Mouse (Mus musculus): ENCODE measurements around the gene Ccdc141. TPM values are rescaled to one million over a fixed set of nuclear protein-coding genes. Genes with fewer than 3 reads are reported as not detected.

Ccdc141 gene
- polyA plus RNA-seq, 1 experiment from 2014 or later: 15.9 TPM

DNA sequence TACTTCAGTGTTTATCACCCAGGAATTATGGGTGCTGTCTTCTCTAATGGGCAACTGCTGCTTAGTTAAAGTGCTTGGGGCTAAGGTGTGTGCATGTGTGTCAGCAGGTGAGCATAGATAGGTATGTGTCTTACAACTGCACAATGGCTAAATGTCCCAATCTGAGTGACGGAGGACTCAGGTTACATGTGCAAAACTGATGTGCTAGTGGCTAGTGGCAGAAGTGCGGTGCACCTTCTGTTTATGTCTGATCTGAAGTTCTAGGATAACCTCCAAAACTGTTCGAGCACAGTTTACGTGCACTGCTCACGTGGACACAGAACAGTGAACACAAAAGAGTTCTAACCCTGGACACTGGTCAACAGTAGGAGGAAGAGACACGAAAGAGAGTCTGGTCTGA, 203.9 kb downstream of the Ccdc141 start:
- H3K9ac ChIP-seq: no peak overlapping the region
- WGBS: 86% methylated on average over 6 of the region's 6 CpGs

DNA sequence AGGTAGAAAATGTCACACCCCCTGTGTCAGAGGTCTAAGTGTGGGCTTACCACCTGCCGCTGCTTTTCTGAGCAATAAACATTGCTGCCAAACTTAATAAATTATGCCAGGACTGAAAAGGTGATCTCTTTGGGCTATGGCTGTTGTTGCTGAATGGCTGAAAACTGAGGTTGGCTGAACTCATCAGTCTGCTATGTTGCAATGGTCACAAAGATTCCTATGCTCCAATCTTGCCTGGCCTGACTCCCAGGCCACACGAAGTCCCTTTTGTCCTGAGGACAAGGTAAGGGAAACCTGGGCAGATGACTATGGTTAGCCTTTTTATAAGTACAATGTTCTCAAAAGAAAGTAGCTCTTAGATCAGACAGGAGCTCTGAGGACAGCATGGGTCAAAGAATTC, 204.4 kb downstream of the Ccdc141 start:
- H3K4me3 ChIP-seq: no peak overlapping the region
- H3K4me1 ChIP-seq: no peaks in the 10 kb centered on the region
- H3K4me2 ChIP-seq: no peak overlapping the region
- H3K27me3 ChIP-seq: no peaks in the 10 kb centered on the region
- H3K36me3 ChIP-seq: no peaks in the 10 kb centered on the region
- ATAC-seq (ENCODE audit: insufficient number of reproducible peaks, low FRiP score, low TSS enrichment, low read depth): no peak
- H3K9me3 ChIP-seq: no peaks in the 10 kb centered on the region
- 67% methylated on average over 2 of the region's 2 CpGs for whole genome bisulfite sequencing
- no peak overlapping the region for H3K9ac ChIP-seq
- no peak overlapping the region for H3K27ac ChIP-seq

More for the DNA sequence above, 203.9 kb downstream of the Ccdc141 start:
- no peak overlapping the region for H3K4me2 ChIP-seq
- H3K9me3 ChIP-seq: no peaks in the 10 kb centered on the region
- no peaks in the 10 kb centered on the region for H3K27me3 ChIP-seq
- H3K4me3 ChIP-seq: no peak overlapping the region
- ATAC-seq (ENCODE audit: insufficient number of reproducible peaks, low FRiP score, low TSS enrichment, low read depth): no peak
- no peaks in the 10 kb centered on the region for H3K36me3 ChIP-seq
- no peak overlapping the region for H3K27ac ChIP-seq
- H3K4me1 ChIP-seq: no peaks in the 10 kb centered on the region

DNA sequence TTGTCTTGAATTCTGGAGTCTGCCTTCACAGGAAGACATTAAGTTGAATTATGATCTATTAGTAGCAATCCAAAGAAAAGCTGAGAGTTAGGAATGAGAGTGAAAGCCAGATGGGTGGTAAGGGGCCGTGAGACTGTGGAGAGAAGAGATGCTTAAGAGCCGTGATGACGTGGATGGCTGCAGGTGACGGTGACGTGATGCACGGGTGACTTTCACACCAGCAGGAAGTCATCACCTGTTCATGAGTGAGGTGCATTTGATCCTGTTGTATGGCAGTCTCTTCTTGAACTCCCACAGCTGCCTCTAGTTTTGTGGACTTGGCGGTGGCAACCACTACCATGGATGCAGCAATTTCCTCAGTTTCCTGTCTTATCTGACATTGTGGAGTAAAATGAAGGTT, 204.9 kb downstream of the Ccdc141 start:
- ATAC-seq (ENCODE audit: insufficient number of reproducible peaks, low FRiP score, low TSS enrichment, low read depth): no peak
- no peaks in the 10 kb centered on the region for H3K4me1 ChIP-seq
- H3K27me3 ChIP-seq: no peaks in the 10 kb centered on the region
- H3K27ac ChIP-seq: no peak overlapping the region
- H3K36me3 ChIP-seq: no peaks in the 10 kb centered on the region
- no peak overlapping the region for H3K9ac ChIP-seq
- WGBS: 82% methylated on average over 7 of the region's 7 CpGs
- H3K4me3 ChIP-seq: no peak overlapping the region
- H3K9me3 ChIP-seq: no peaks in the 10 kb centered on the region
- no peak overlapping the region for H3K4me2 ChIP-seq

DNA sequence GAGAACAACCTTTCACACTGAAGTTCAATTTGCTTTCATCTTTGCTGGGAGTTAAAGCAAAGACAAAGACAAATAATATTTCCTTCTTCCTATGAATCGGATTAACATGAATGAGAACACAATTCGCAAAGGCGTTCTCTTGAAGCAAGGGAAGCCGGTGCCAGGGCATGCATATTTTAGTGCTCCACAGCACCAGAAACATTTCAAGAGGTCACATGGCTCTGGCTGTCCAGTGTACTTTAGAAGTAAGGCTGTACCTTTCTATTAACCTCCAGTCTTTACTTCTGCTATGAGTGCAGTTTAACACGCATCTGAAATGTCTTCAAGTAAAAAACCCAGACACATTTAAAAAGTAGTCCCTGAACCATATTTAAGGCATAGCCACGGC, 208.4 kb downstream of the Ccdc141 start:
- Histone ChIP-seq H3K27me3 (no peaks in the 10 kb centered on the region), H3K9me3 (no peaks in the 10 kb centered on the region), H3K4me2 (no peak overlapping the region), H3K4me1 (no peaks in the 10 kb centered on the region), H3K9ac (no peak overlapping the region), H3K36me3 (no peaks in the 10 kb centered on the region), H3K27ac (no peak overlapping the region), H3K4me3 (no peak overlapping the region)
- WGBS: 84% methylated on average over 6 of the region's 6 CpGs
- ATAC-seq (ENCODE audit: insufficient number of reproducible peaks, low FRiP score, low TSS enrichment, low read depth): no peak

DNA sequence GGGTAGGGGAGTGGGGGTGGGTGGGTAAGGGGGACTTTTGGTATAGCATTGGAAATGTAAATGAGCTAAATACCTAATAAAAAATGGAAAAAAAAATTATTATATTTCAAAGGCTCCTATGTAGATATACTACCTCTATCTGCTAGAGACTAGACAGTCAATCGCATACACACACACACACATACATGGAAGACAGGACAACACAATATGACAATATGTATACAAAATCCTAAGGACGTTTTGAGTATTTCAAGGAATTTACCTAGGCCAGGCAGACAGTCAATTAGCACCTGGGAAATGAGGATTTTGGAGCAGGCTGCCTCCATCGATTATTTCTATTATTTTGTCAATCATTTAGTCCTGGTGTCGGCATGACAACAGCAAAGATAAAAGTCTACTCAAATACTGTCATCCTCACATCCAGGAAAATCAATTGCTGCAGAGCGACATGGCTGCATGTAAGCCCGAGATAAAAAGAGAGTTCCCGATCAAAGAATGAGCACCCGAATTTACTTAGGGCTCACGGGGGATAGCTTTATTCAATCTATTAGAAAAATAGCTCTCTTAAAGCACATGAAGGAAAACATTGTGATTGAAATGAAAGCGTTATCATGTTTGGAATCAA, 208.9 kb downstream of the Ccdc141 start:
- no peaks in the 10 kb centered on the region for H3K4me1 ChIP-seq
- H3K9ac ChIP-seq: no peak overlapping the region
- H3K4me2 ChIP-seq: no peak overlapping the region
- WGBS: 91% methylated on average over 10 of the region's 10 CpGs
- ATAC-seq (ENCODE audit: insufficient number of reproducible peaks, low FRiP score, low TSS enrichment, low read depth): no peak
- no peaks in the 10 kb centered on the region for H3K36me3 ChIP-seq
- H3K27ac ChIP-seq: no peak overlapping the region
- no peaks in the 10 kb centered on the region for H3K9me3 ChIP-seq
- no peak overlapping the region for H3K4me3 ChIP-seq
- H3K27me3 ChIP-seq: no peaks in the 10 kb centered on the region

Small RNAs within 50 kb of the gene (microRNA-seq; reads per million reads assigned to microRNA genes)
- not detected for gene Gm44360

Other genes with a start within 250 kb of the Ccdc141 start
- gene Ttn, start 188.1 kb downstream of the Ccdc141 start, polyA plus RNA-seq (2015; fragmentation: Nextera tagmentation; extraction: Ambion mirVana): 102 and 226 TPM in 2 replicates
- 16.9 and 17.3 TPM in 2 replicates for gene Sestd1, start 110.0 kb upstream of the Ccdc141 start, polyA plus RNA-seq (2015; fragmentation: Nextera tagmentation; extraction: Ambion mirVana)

Measured in limb, embryonic 15.5 days (tissue).